Mouse (Mus musculus): ENCODE measurements around the gene Celf2. TPM values are rescaled to one million over a fixed set of nuclear protein-coding genes. Genes with fewer than 3 reads are reported as not detected.

Celf2 gene
- polyA plus RNA-seq, 1 experiment from 2014 or later = 13.6 TPM

- no peak for ATAC-seq
Measured at GRCm38 (mm10) chr2:7249002-7249401, 260.4 kb downstream of the Celf2 start.

GRCm38 (mm10) chr2:7245958-7246774 lies 263.2 kb downstream of the Celf2 start:
- Histone ChIP-seq H3K27me3 (replicated peaks) (no peaks in the 10 kb centered on the region), H3K4me1 (no peaks in the 10 kb centered on the region), H3K4me3 (no peak overlapping the region), H3K9me3 (replicated peaks) (no peaks in the 10 kb centered on the region), H3K9ac (no peak overlapping the region), H3K36me3 (no peaks in the 10 kb centered on the region), H3K27ac (no peak overlapping the region), H3K4me2 (no peak overlapping the region)
- ATAC-seq = no peak
- WGBS (ENCODE audit: insufficient replicate concordance) = 51% methylated on average over 4 of the region's 4 CpGs

More at GRCm38 (mm10) chr2:7249002-7249401, 260.4 kb downstream of the Celf2 start:
- Histone ChIP-seq H3K9me3 (replicated peaks) (no peaks in the 10 kb centered on the region), H3K4me2 (no peak overlapping the region), H3K9ac (no peak overlapping the region), H3K4me1 (no peaks in the 10 kb centered on the region), H3K4me3 (no peak overlapping the region), H3K27me3 (replicated peaks) (no peaks in the 10 kb centered on the region), H3K27ac (no peak overlapping the region), H3K36me3 (no peaks in the 10 kb centered on the region)

- ATAC-seq = no peak
- WGBS (ENCODE audit: insufficient replicate concordance) = 24% methylated on average over 1 of the region's 1 CpGs
- no peaks in the 10 kb centered on the region for H3K4me1 ChIP-seq
Measured at GRCm38 (mm10) chr2:7242139-7242538, 267.2 kb downstream of the Celf2 start.

GRCm38 (mm10) chr2:7241523-7241941 lies 267.8 kb downstream of the Celf2 start:
- ATAC-seq = no peak
- Histone ChIP-seq H3K9me3 (replicated peaks) (no peaks in the 10 kb centered on the region), H3K4me3 (no peak overlapping the region), H3K36me3 (no peaks in the 10 kb centered on the region), H3K27ac (no peak overlapping the region), H3K4me1 (no peaks in the 10 kb centered on the region), H3K9ac (no peak overlapping the region), H3K27me3 (replicated peaks) (no peaks in the 10 kb centered on the region), H3K4me2 (no peak overlapping the region)
- 74% methylated on average over 4 of the region's 4 CpGs for WGBS (ENCODE audit: insufficient replicate concordance)

More at GRCm38 (mm10) chr2:7242139-7242538, 267.2 kb downstream of the Celf2 start:
- no peaks in the 10 kb centered on the region for H3K36me3 ChIP-seq
- no peak overlapping the region for H3K9ac ChIP-seq
- no peaks in the 10 kb centered on the region for H3K27me3 ChIP-seq (replicated peaks)
- no peak overlapping the region for H3K27ac ChIP-seq
- H3K4me2 ChIP-seq = no peak overlapping the region
- no peak overlapping the region for H3K4me3 ChIP-seq
- no peaks in the 10 kb centered on the region for H3K9me3 ChIP-seq (replicated peaks)

GRCm38 (mm10) chr2:7237283-7237682 lies 272.1 kb downstream of the Celf2 start:
- WGBS (ENCODE audit: insufficient replicate concordance) = 57% methylated on average over 4 of the region's 4 CpGs
- H3K9me3 ChIP-seq (replicated peaks) = no peaks in the 10 kb centered on the region
- no peaks in the 10 kb centered on the region for H3K36me3 ChIP-seq
- H3K4me3 ChIP-seq = no peak overlapping the region
- H3K9ac ChIP-seq = no peak overlapping the region
- H3K4me1 ChIP-seq = no peaks in the 10 kb centered on the region
- no peak overlapping the region for H3K4me2 ChIP-seq
- H3K27ac ChIP-seq = no peak overlapping the region
- ATAC-seq = no peak
- no peaks in the 10 kb centered on the region for H3K27me3 ChIP-seq (replicated peaks)

- H3K4me3 ChIP-seq = no peak overlapping the region
- no peaks in the 10 kb centered on the region for H3K27me3 ChIP-seq (replicated peaks)
- ATAC-seq = no peak
- H3K27ac ChIP-seq = no peak overlapping the region
- WGBS (ENCODE audit: insufficient replicate concordance) = 68% methylated on average over 3 of the region's 3 CpGs
- no peaks in the 10 kb centered on the region for H3K9me3 ChIP-seq (replicated peaks)
- no peak overlapping the region for H3K4me2 ChIP-seq
- no peaks in the 10 kb centered on the region for H3K4me1 ChIP-seq
- H3K9ac ChIP-seq = no peak overlapping the region
- no peaks in the 10 kb centered on the region for H3K36me3 ChIP-seq
Measured at GRCm38 (mm10) chr2:7236452-7236851, 272.9 kb downstream of the Celf2 start.

- H3K4me1 ChIP-seq = no peaks in the 10 kb centered on the region
- no peak for ATAC-seq
- no peak overlapping the region for H3K27ac ChIP-seq
- WGBS (ENCODE audit: insufficient replicate concordance) = 62% methylated on average over 4 of the region's 4 CpGs
- H3K9ac ChIP-seq = no peak overlapping the region
- H3K36me3 ChIP-seq = no peaks in the 10 kb centered on the region
- no peaks in the 10 kb centered on the region for H3K9me3 ChIP-seq (replicated peaks)
- H3K27me3 ChIP-seq (replicated peaks) = no peaks in the 10 kb centered on the region
- no peak overlapping the region for H3K4me3 ChIP-seq
- H3K4me2 ChIP-seq = no peak overlapping the region
Measured at GRCm38 (mm10) chr2:7235059-7235741, 274.2 kb downstream of the Celf2 start.

- Histone ChIP-seq H3K9ac (no peak overlapping the region), H3K36me3 (no peaks in the 10 kb centered on the region), H3K4me3 (no peak overlapping the region), H3K27me3 (replicated peaks) (no peaks in the 10 kb centered on the region), H3K9me3 (replicated peaks) (no peaks in the 10 kb centered on the region), H3K27ac (no peak overlapping the region), H3K4me2 (no peak overlapping the region), H3K4me1 (no peaks in the 10 kb centered on the region)
- 82% methylated on average over 7 of the region's 7 CpGs for WGBS (ENCODE audit: insufficient replicate concordance)
- no peak for ATAC-seq
Measured at GRCm38 (mm10) chr2:7234587-7234986, 274.8 kb downstream of the Celf2 start.

- Histone ChIP-seq H3K4me3 (no peak overlapping the region), H3K9ac (no peak overlapping the region), H3K36me3 (no peaks in the 10 kb centered on the region), H3K4me1 (no peaks in the 10 kb centered on the region), H3K27ac (no peak overlapping the region), H3K9me3 (replicated peaks) (no peaks in the 10 kb centered on the region), H3K4me2 (no peak overlapping the region), H3K27me3 (replicated peaks) (no peaks in the 10 kb centered on the region)
- no peak for ATAC-seq
- 50% methylated on average over 2 of the region's 2 CpGs for WGBS (ENCODE audit: insufficient replicate concordance)
Measured at GRCm38 (mm10) chr2:7233411-7233810, 276.0 kb downstream of the Celf2 start.

GRCm38 (mm10) chr2:7226785-7227184 lies 282.6 kb downstream of the Celf2 start:
- no peak overlapping the region for H3K9ac ChIP-seq
- H3K4me2 ChIP-seq = no peak overlapping the region
- H3K9me3 ChIP-seq (replicated peaks) = no peaks in the 10 kb centered on the region
- no peaks in the 10 kb centered on the region for H3K36me3 ChIP-seq
- no peak overlapping the region for H3K27ac ChIP-seq
- H3K4me3 ChIP-seq = no peak overlapping the region
- H3K4me1 ChIP-seq = no peaks in the 10 kb centered on the region
- H3K27me3 ChIP-seq (replicated peaks) = no peaks in the 10 kb centered on the region
- ATAC-seq = no peak
- 60% methylated on average over 7 of the region's 7 CpGs for WGBS (ENCODE audit: insufficient replicate concordance)

GRCm38 (mm10) chr2:7224346-7225071 lies 284.9 kb downstream of the Celf2 start:
- Histone ChIP-seq H3K4me2 (no peak overlapping the region), H3K4me3 (no peak overlapping the region), H3K9me3 (replicated peaks) (no peaks in the 10 kb centered on the region), H3K27me3 (replicated peaks) (no peaks in the 10 kb centered on the region), H3K36me3 (no peaks in the 10 kb centered on the region), H3K9ac (no peak overlapping the region), H3K27ac (no peak overlapping the region), H3K4me1 (no peaks in the 10 kb centered on the region)
- WGBS (ENCODE audit: insufficient replicate concordance) = 64% methylated on average over 3 of the region's 3 CpGs
- ATAC-seq = no peak

GRCm38 (mm10) chr2:7223538-7223937 lies 285.8 kb downstream of the Celf2 start:
- no peaks in the 10 kb centered on the region for H3K9me3 ChIP-seq (replicated peaks)
- no peaks in the 10 kb centered on the region for H3K27me3 ChIP-seq (replicated peaks)
- H3K27ac ChIP-seq = no peak overlapping the region
- H3K4me3 ChIP-seq = no peak overlapping the region
- no peaks in the 10 kb centered on the region for H3K4me1 ChIP-seq
- H3K4me2 ChIP-seq = no peak overlapping the region
- no peak for ATAC-seq
- H3K36me3 ChIP-seq = no peaks in the 10 kb centered on the region
- H3K9ac ChIP-seq = no peak overlapping the region
- 42% methylated on average over 2 of the region's 2 CpGs for WGBS (ENCODE audit: insufficient replicate concordance)
